Mouse (Mus musculus) layer of hippocampus, postnatal 25 days (tissue): Measurements from ENCODE around the gene BC035044. TPM values are rescaled to one million over a fixed set of nuclear protein-coding genes. Genes with fewer than 3 reads are reported as not detected.
"Not testable (repeated sequence)": the region's sequence is repeated elsewhere in the genome, so short reads cannot be mapped to it uniquely, and the experiment has no call there.

Source experiments
- DNase-seq, 2 experiments: peaks; one replicate each; pipeline ENCODE4 v3.0.0; 2022; ENCODE audit warnings: mixed read lengths in 2 of 2, low spot score in 1 of 2; ENCODE audit errors: extremely low spot score in 1 of 2
- total RNA-seq, 2 experiments: library from RNA; stranded (reverse); gene quantifications; 2 replicates each; pipeline ENCODE4 v1.2.3; 2021

The BC035044 gene
- total RNA-seq, 2 experiments from 2014 or later = 1.5 to 2.3 TPM

GRCm38 (mm10) chr6:128836191-128836954 is 54.6 kb downstream of the BC035044 start:
- DNase-seq = no peak

- DNase-seq = no peak
Observed at GRCm38 (mm10) chr6:128835571-128835970, 55.4 kb downstream of the BC035044 start.

- DNase-seq = no peak
Observed at GRCm38 (mm10) chr6:128833046-128833445, 57.9 kb downstream of the BC035044 start.

- no peak for DNase-seq
Observed at GRCm38 (mm10) chr6:128829837-128830236, 61.1 kb downstream of the BC035044 start.

GRCm38 (mm10) chr6:128826781-128827180 is 64.1 kb downstream of the BC035044 start:
- DNase-seq = no peak

GRCm38 (mm10) chr6:128826132-128826531 is 64.8 kb downstream of the BC035044 start, which contains the start of the genes Gm44511 and Klrb1b:
TSS of gene Gm44511 (minus strand) at chr6:128826315.
TSS of gene Klrb1b (minus strand) at chr6:128826331.
- DNase-seq = no peak

GRCm38 (mm10) chr6:128818083-128818802 is 72.7 kb downstream of the BC035044 start:
- DNase-seq = no peak

- DNase-seq = no peak
Observed at GRCm38 (mm10) chr6:128808532-128808931, 82.4 kb downstream of the BC035044 start.

GRCm38 (mm10) chr6:128807021-128807420 is 83.9 kb downstream of the BC035044 start:
- no peak for DNase-seq

- DNase-seq = peak in 1 of 2 experiments; percentile 52
Observed at GRCm38 (mm10) chr6:128804823-128805640, 85.9 kb downstream of the BC035044 start.

GRCm38 (mm10) chr6:128802999-128803857 is 87.7 kb downstream of the BC035044 start:
- DNase-seq = peak; percentile 97 to 99

- DNase-seq = peak in 1 of 2 experiments; percentile 29
Observed at GRCm38 (mm10) chr6:128802557-128802956, 88.4 kb downstream of the BC035044 start.

GRCm38 (mm10) chr6:128800696-128801095 is 90.2 kb downstream of the BC035044 start:
- not testable (repeated sequence) for DNase-seq

- DNase-seq = no peak
Observed at GRCm38 (mm10) chr6:128799896-128800270, 91.0 kb downstream of the BC035044 start.

- peak; percentile 84 to 86 for DNase-seq
Observed at GRCm38 (mm10) chr6:128799144-128799895, 91.6 kb downstream of the BC035044 start.
